Mouse (Mus musculus) heart, adult 11 months (tissue): ENCODE measurements at regions not wholly inside any gene's neighbourhood (a gene's known extent, or its start where the extent isn't known, plus 50 kb on each side); places are given as distances from the start of the nearest gene placed in this dataset.

Source experiments
- DNase-seq: peaks from one replicate; pipeline ENCODE4 v3.0.0; 2022

- peak; percentile 76 for DNase-seq
These were observed 210.7 kb upstream of the Akirin2 start for GRCm38 (mm10) chr4:34340057-34340456.

GRCm38 (mm10) chr4:34371281-34372032 is 179.3 kb upstream of the Akirin2 start:
- DNase-seq: no peak

DNA sequence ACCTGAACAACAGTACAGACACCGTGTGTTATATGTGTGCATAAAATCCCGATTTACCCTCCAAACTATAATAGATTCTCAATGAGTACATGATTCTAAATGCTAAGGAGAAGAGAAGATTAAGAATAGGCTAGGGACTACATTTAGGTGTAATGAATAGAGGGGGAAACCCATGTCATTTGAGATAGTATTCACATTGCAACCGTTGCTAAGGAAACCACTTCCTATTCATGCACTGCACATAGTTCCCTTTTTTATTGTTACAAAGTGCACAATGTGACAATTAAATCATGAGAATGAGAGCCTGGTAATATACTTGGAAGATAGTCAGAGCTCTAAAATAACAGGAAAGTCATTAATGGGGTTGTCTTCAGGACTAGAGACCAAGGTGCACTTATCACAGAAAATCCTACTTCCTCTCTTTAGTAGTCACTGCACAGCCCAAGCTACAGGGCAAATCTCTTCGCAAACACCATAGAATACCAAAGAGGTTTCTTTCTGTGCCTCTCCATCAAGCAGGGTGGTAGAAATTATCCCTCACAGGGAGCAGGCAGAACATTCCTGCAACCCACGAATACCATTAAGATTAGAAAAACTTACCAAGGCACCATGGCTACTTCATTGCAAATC is 164.3 kb upstream of the Akirin2 start:
- no peak for DNase-seq

GRCm38 (mm10) chr4:34391499-34391898 is 159.2 kb upstream of the Akirin2 start:
- no peak for DNase-seq

DNA sequence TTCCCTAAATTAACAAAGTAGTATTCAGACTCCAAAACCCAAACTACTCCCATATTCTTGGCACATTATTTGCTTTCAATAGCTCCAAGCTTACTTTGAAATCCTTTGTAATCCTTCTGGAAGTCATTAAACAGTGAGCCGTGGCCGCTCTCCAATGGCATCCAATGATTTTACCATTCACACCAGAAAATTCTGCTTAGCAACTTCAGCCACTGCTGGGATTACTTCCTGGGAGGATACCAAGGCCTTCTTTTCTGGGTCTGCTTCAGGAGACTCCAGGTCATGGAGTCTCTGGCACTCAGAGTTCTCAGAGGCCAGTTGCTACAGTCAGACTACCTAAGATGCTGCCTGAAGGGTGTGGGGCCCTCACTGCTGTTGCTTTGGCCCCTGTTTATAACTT is 147.7 kb upstream of the Akirin2 start:
- peak; percentile 92 for DNase-seq

DNA sequence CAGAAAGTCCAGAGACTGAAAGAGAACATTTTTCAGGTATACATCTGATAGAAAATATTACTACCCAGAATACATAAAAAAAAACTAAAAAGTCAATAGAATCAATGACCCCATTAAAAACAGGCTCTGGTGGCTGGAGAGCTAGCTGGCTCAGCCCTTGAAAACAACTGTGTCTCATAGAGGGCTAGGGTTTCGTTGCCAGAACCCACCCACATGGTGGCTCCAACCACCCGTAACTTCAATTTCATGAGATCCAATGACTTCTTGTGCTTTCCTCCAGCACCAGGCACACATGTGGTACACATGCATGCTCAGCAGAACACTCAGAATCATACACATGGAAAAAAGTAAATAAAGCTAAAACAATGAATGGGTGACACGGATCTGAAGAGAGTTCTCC is 143.6 kb upstream of the Akirin2 start:
- peak; percentile 91 for DNase-seq

- no peak for DNase-seq
These were observed 129.8 kb upstream of the Akirin2 start for GRCm38 (mm10) chr4:34420970-34421369.

DNA sequence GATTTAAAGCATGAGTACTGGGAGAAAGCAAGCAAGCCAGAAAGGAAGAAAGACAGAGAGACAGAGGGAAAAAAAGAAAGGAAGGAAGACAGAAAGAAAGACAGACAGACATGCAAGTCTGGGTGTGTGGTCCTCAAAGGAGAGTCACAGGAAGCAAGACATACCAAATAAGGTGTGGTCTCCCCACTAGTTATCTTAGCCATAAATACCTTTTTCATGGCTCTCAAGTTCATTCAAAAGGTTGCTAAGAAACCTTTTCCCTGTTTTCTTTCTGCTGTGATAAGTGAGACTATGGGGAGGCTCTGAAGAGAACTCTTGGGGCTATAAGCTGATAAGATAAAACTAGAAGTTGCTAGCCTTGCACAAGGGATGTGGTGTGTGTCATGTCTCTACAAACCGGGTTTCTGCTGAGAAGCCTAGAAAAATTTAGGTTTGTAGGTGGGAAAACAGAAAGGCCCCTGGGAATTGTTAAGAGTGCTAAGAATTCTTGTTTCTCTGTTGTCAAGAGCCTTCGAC is 126.5 kb upstream of the Akirin2 start:
- DNase-seq: no peak

- DNase-seq: peak; percentile 61
These were observed 121.7 kb upstream of the Akirin2 start for GRCm38 (mm10) chr4:34429003-34429402.

DNA sequence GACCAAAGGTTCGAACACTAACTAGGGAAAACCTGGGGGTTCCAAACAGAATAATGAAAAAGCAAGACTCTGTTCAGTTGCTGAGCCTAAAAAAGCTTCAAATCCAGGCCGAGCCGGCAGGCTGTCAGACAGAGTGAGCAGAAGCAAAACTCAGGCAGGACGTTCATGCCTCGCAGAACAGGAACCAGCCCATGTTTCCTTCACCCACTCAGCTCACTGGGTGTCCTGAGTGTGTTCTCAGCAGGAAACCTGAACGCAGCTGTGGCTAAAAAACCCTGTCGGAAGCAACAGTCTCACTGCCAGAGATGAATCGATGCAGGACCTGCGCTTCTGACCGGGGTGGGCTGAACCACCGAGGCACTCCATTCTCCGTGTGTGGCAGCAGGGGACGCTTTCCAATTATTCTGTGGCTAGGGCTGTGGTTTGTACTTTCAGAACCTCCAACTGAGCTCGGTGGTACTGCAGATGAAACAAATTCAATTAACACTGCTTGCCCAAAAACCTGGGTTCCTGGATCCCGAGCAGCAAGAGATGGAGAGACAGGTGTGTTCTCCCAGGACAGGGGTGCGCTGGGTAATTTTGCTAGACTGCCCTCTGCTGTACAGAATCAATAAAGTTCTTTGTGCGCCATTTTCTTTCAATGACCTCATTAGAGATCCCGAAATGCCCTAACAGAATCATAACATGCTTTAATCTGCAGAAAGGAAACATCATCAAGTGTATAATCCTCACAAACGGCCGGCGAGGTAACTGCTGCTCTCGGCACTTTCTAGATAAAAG is 121.1 kb upstream of the Akirin2 start:
- peak; percentile 91 for DNase-seq

GRCm38 (mm10) chr4:34437316-34437715 is 113.4 kb upstream of the Akirin2 start:
- no peak for DNase-seq

- DNase-seq: peak; percentile 64
These were observed 101.2 kb upstream of the Akirin2 start for GRCm38 (mm10) chr4:34449582-34449981.

GRCm38 (mm10) chr4:34462591-34462990 is 88.1 kb upstream of the Akirin2 start:
- no peak for DNase-seq

DNA sequence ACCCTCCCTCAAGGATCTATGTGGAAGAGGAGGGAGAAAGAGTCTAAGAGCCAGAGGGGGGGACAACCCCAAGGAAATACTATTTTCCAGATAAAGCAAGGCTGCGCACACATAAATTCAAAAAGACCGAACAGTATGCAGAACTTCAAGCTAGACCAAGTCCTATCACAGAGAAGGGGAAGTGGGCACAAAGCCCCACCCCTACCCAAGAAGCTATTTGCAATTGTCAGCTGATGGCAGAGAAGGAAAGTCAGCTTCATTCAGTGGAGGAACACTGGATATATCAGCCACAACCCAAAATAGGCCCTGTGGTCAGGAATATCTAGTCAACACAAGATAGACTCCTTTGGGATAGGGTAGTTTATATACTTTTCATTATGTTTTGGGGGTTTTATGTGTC is 84.9 kb upstream of the Akirin2 start:
- peak; percentile 94 for DNase-seq

DNA sequence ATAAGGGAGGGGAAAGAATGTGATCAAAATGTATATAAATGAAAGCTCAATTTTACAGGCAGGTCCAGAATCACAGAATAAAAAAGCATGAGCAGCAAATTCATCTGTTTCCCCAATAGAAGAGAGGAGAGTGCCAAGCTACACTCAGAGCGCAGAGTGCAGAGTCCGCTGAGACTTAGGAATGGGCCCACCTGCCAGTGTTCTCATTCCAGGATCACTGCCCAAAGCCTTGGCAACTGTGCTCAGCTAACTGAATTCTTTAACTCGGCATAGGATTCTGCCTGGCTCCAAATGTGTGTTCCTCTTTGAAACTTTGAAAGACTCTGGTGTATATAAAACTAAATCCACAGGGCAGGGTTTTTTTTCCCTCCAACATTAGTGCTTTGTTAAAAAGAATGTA is 84.4 kb upstream of the Akirin2 start:
- DNase-seq: peak; percentile 61

GRCm38 (mm10) chr4:34468096-34468495 is 82.6 kb upstream of the Akirin2 start:
- DNase-seq: no peak

DNA sequence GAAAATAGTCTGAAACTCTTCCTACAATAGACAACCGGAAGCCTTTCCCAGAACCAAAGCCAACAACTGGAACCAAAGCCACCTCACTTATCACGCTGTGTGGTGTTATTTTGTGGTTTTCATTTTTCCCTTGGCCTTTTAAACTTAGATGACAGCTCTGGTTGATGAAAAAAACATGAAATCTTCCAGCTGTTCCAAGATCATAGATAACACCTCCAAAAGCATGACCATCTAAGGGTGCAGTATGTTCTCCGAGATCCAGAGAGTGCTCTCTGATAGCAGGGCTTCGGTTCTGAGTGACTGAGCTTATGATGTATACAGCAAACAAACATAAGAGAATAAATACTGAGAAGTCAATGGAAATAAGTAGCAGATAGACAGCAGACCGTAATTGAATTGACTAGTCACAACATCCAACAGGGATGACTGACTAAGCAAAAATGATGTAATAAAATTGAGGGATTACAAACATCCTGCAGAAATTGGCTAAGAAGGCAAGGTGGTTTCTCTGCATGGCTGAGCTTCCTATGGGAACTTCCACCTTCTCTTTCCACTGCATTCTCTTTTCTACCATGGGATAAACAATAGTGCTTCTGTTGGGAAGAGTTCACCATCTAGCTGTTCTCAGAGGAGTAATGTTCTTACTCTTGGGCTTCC is 74.8 kb upstream of the Akirin2 start:
- DNase-seq: no peak

DNA sequence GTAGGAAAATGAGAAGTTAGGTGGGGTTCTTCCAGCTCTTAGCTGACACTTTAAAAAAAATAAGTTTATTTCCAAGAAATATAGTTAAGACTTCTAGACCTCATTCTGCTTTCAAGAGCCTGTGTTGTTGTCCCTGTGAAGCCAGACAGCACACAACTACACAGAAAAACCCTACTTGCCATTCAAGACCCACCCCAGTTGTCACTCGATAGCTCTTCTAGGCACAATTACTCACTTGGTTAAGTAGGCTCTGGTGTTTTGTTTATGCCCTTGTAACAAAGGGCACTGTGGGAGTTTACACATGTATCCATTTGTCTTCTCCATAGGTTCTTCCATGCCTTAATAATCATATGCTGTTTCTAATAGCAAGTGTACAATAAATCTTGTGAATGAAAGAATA is 66.5 kb upstream of the Akirin2 start:
- no peak for DNase-seq

- DNase-seq: no peak
These were observed 65.2 kb upstream of the Akirin2 start for GRCm38 (mm10) chr4:34485574-34485973.

DNA sequence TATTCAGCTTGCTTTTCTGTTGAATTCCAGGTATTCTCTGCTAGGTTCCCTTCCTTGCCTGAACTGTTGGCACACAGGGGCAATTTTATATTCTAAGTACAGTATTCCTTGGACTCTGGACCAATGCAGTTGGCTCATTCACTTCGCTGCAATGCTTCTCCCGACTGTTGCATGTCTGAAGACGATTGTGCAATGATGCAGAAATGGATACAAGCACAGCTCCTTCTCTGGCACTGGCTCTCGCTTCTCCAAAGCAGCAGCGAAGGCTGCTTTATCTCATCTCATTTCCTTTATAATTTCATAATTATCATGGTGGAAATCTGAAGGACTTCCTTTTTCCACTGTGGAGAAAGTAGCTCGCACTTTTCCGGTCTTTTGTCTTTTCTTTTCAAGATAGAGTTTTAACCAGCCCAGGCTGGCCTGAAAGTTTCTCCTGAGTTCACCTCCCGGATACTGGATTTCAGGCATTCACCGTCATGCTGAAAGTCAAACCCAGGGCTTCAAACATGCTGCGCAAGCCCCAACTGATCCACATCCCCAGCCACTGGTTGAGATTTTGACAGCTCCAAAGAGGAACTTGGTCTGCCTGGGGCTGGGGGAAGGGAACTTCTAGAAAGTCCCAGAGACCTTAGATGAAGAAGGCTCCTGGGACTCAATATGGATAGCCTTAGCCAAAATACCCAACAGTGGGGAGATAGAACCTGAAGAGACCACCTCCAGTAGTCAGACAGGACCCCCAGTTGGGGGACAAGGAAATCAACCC is 55.6 kb upstream of the Akirin2 start:
- peak; percentile 91 for DNase-seq

GRCm38 (mm10) chr4:34498325-34498724 is 52.4 kb upstream of the Akirin2 start:
- no peak for DNase-seq

DNA sequence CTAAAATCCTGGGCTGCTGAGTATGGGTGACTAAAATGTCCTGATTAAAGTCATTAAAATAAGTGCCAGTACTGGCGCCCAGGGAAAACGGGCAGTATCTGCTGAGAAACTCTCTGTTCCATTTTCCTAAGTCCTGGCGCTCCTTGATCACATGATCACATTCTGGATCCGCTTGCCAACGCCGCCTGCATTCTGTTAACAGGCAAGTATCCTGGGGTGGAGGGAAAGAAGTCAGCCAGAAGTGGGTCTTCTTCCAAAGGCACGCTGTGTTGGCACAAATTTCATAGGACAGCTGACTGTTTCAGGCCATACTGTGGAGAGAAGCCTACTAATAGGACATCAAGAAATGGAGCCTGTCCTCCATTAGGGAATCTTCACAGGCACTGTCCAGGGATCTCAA is 52.0 kb upstream of the Akirin2 start:
- DNase-seq: no peak
